Mouse (Mus musculus) granulocyte monocyte progenitor cell, adult 5-6 weeks (primary cell): ENCODE measurements around the gene Olfr1198. TPM values are rescaled to one million over a fixed set of nuclear protein-coding genes. Genes with fewer than 3 reads are reported as not detected.

ENCODE experiments used
- ATAC-seq: replicated peaks from 2 replicates; pipeline ENCODE4 v1.8.0; 2016; ENCODE audit warnings: mild to moderate bottlenecking, moderate TSS enrichment, inconsistent platforms; ENCODE audit not compliant: poor library complexity, severe bottlenecking
- total RNA-seq, 2 experiments: library from RNA; stranded (forward) in 1 of 2; stranded (reverse) in 1 of 2; fragments of 200-712, 200-1000 nt in 1 of 2; fragments of >200 nt in 1 of 2; fragmentation: Nextera tagmentation in 1 of 2; gene quantifications; 2 replicates each; pipeline ENCODE4 v1.2.3; 2014 to 2017

Olfr1198 gene
- total RNA-seq (2014; fragmentation: Nextera tagmentation) (not detected in 2 replicates), total RNA-seq (2017) (not detected in 2 replicates)

GRCm38 (mm10) chr2:88751270-88751669 is at the start of gene Olfr1198:
Gene Olfr1198 (minus strand): TSS chr2:88751370.
- no peak for ATAC-seq

GRCm38 (mm10) chr2:88792736-88793135 is 41.6 kb upstream of the Olfr1198 start, which contains the start of gene Olfr1201:
Gene Olfr1201 (plus strand): TSS chr2:88793036.
- ATAC-seq = no peak

GRCm38 (mm10) chr2:88770388-88770787 is 19.2 kb upstream of the Olfr1198 start, which contains the start of gene Olfr1200:
Gene Olfr1200 (minus strand): TSS chr2:88770488.
- ATAC-seq = no peak

- no peak for ATAC-seq
Observed at GRCm38 (mm10) chr2:88760369-88760768, 9.2 kb upstream of the Olfr1198 start, which contains the start of gene Olfr1199. Gene Olfr1199 (minus strand): TSS chr2:88760469.

GRCm38 (mm10) chr2:88743379-88743778 is 7.8 kb downstream of the Olfr1198 start:
- ATAC-seq = no peak

- ATAC-seq = no peak
Observed at GRCm38 (mm10) chr2:88732266-88732665, 18.9 kb downstream of the Olfr1198 start, which contains the start of gene Olfr1197. Gene Olfr1197 (minus strand): TSS chr2:88732366.

GRCm38 (mm10) chr2:88704497-88704896 is 46.7 kb downstream of the Olfr1198 start, which contains the start of gene Olfr1196:
Gene Olfr1196 (minus strand): TSS chr2:88704597.
- ATAC-seq = no peak

Other genes starting within 250 kb of the Olfr1198 start
- gene Olfr1186, start 232.8 kb downstream of the Olfr1198 start, total RNA-seq (2014; fragmentation: Nextera tagmentation) = not detected in 2 replicates
- not detected in 2 replicates for gene Olfr1186, start 232.8 kb downstream of the Olfr1198 start, total RNA-seq (2017)
- gene Olfr1188, start 194.4 kb downstream of the Olfr1198 start, total RNA-seq (2014; fragmentation: Nextera tagmentation) = not detected in 2 replicates
- not detected in 2 replicates for gene Olfr1188, start 194.4 kb downstream of the Olfr1198 start, total RNA-seq (2017)
- not detected in 2 replicates for gene Olfr1189, start 164.9 kb downstream of the Olfr1198 start, total RNA-seq (2014; fragmentation: Nextera tagmentation)
- not detected in 2 replicates for gene Olfr1189, start 164.9 kb downstream of the Olfr1198 start, total RNA-seq (2017)
- not detected in 2 replicates for gene Olfr1191-ps1, start 110.8 kb downstream of the Olfr1198 start, total RNA-seq (2014; fragmentation: Nextera tagmentation)
- gene Olfr1191-ps1, start 110.8 kb downstream of the Olfr1198 start, total RNA-seq (2017) = not detected in 2 replicates
- gene Olfr1192-ps1, start 102.9 kb downstream of the Olfr1198 start, total RNA-seq (2014; fragmentation: Nextera tagmentation) = not detected in 2 replicates
- gene Olfr1192-ps1, start 102.9 kb downstream of the Olfr1198 start, total RNA-seq (2017) = not detected in 2 replicates
- not detected in 2 replicates for gene Olfr1193, start 75.7 kb downstream of the Olfr1198 start, total RNA-seq (2014; fragmentation: Nextera tagmentation)
- gene Olfr1193, start 75.7 kb downstream of the Olfr1198 start, total RNA-seq (2017) = not detected in 2 replicates
- not detected in 2 replicates for gene Olfr1195, start 62.2 kb downstream of the Olfr1198 start, total RNA-seq (2014; fragmentation: Nextera tagmentation)
- gene Olfr1195, start 62.2 kb downstream of the Olfr1198 start, total RNA-seq (2017) = not detected in 2 replicates
- not detected in 2 replicates for gene Olfr1196, start 46.8 kb downstream of the Olfr1198 start, total RNA-seq (2014; fragmentation: Nextera tagmentation)
- not detected in 2 replicates for gene Olfr1196, start 46.8 kb downstream of the Olfr1198 start, total RNA-seq (2017)
- not detected in 2 replicates for gene Olfr1197, start 19.0 kb downstream of the Olfr1198 start, total RNA-seq (2014; fragmentation: Nextera tagmentation)
- gene Olfr1197, start 19.0 kb downstream of the Olfr1198 start, total RNA-seq (2017) = not detected in 2 replicates
- not detected in 2 replicates for gene Olfr1199, start 9.1 kb upstream of the Olfr1198 start, total RNA-seq (2014; fragmentation: Nextera tagmentation)
- not detected in 2 replicates for gene Olfr1199, start 9.1 kb upstream of the Olfr1198 start, total RNA-seq (2017)
- gene Olfr1200, start 19.1 kb upstream of the Olfr1198 start, total RNA-seq (2014; fragmentation: Nextera tagmentation) = not detected in 2 replicates
- not detected in 2 replicates for gene Olfr1200, start 19.1 kb upstream of the Olfr1198 start, total RNA-seq (2017)
- gene Olfr1201, start 41.7 kb upstream of the Olfr1198 start, total RNA-seq (2014; fragmentation: Nextera tagmentation) = not detected in 2 replicates
- not detected in 2 replicates for gene Olfr1201, start 41.7 kb upstream of the Olfr1198 start, total RNA-seq (2017)
- not detected in 2 replicates for gene Olfr1202, start 63.1 kb upstream of the Olfr1198 start, total RNA-seq (2014; fragmentation: Nextera tagmentation)
- not detected in 2 replicates for gene Olfr1202, start 63.1 kb upstream of the Olfr1198 start, total RNA-seq (2017)
- gene Olfr1205, start 78.4 kb upstream of the Olfr1198 start, total RNA-seq (2014; fragmentation: Nextera tagmentation) = not detected in 2 replicates
- gene Olfr1205, start 78.4 kb upstream of the Olfr1198 start, total RNA-seq (2017) = not detected in 2 replicates
- gene Olfr1204, start 97.9 kb upstream of the Olfr1198 start, total RNA-seq (2014; fragmentation: Nextera tagmentation) = not detected in 2 replicates
- not detected in 2 replicates for gene Olfr1204, start 97.9 kb upstream of the Olfr1198 start, total RNA-seq (2017)
- not detected in 2 replicates for gene Olfr1206, start 111.9 kb upstream of the Olfr1198 start, total RNA-seq (2014; fragmentation: Nextera tagmentation)
- not detected in 2 replicates for gene Olfr1206, start 111.9 kb upstream of the Olfr1198 start, total RNA-seq (2017)
- gene Olfr1208, start 150.9 kb upstream of the Olfr1198 start, total RNA-seq (2014; fragmentation: Nextera tagmentation) = not detected in 2 replicates
- gene Olfr1208, start 150.9 kb upstream of the Olfr1198 start, total RNA-seq (2017) = not detected in 2 replicates
- not detected in 2 replicates for gene Olfr1209, start 163.8 kb upstream of the Olfr1198 start, total RNA-seq (2014; fragmentation: Nextera tagmentation)
- gene Olfr1209, start 163.8 kb upstream of the Olfr1198 start, total RNA-seq (2017) = not detected in 2 replicates
- not detected in 2 replicates for gene Olfr1211, start 186.7 kb upstream of the Olfr1198 start, total RNA-seq (2014; fragmentation: Nextera tagmentation)
- not detected in 2 replicates for gene Olfr1211, start 186.7 kb upstream of the Olfr1198 start, total RNA-seq (2017)
- gene Olfr1212, start 202.6 kb upstream of the Olfr1198 start, total RNA-seq (2014; fragmentation: Nextera tagmentation) = not detected in 2 replicates
- not detected in 2 replicates for gene Olfr1212, start 202.6 kb upstream of the Olfr1198 start, total RNA-seq (2017)
- gene Gm13762, start 228.9 kb upstream of the Olfr1198 start, total RNA-seq (2014; fragmentation: Nextera tagmentation) = not detected in 2 replicates
- not detected in 2 replicates for gene Gm13762, start 228.9 kb upstream of the Olfr1198 start, total RNA-seq (2017)
- gene Olfr1214, start 241.3 kb upstream of the Olfr1198 start, total RNA-seq (2014; fragmentation: Nextera tagmentation) = not detected in 2 replicates
- gene Olfr1214, start 241.3 kb upstream of the Olfr1198 start, total RNA-seq (2017) = not detected in 2 replicates